Mouse (Mus musculus) cerebellum, adult 8-10 months (tissue): ENCODE measurements around the gene Ankrd44.

Source experiments
- DNase-seq: peaks from one replicate; pipeline ENCODE4 v3.0.0; 2022

Gene Ankrd44

GRCm38 (mm10) chr1:54844361-54844760 lies 81.8 kb downstream of the Ankrd44 start:
- DNase-seq = no peak

DNA sequence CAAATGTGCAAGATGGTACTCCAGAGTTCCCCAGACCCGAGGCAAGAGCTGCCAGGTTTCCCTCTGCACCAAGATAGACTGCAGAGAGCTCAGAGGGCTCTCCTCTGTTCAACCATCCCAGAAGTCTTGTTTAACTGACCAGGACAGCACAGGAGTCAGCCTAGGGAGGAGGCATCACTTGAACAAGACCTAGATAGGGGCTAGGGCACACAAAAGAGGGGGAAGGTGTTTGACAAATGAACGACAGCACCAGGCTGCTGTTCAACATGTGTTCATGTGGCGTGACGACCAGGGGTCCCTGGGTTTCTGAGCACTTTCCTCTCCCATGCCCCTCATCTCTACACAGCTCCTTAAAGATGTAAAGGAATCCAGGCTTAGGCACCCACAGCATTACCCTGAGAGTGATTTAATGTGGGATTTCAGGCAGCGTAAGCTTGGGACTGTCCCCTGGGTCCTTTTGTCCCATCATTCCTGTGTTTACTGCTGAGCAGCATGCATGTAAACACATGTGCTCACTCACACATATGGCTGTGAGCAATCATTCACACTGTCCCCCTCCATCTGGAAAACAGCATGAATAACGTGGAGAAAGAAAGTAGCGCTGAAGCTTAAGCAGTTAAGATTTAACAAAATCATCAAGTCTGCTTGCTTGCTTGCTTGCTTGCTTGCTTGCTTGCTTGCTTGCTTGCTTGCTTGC lies 83.3 kb downstream of the Ankrd44 start:
- no peak for DNase-seq

GRCm38 (mm10) chr1:54841788-54842187 lies 84.4 kb downstream of the Ankrd44 start:
- DNase-seq = no peak

- no peak for DNase-seq
Observed at GRCm38 (mm10) chr1:54840040-54840439, 86.1 kb downstream of the Ankrd44 start.

DNA sequence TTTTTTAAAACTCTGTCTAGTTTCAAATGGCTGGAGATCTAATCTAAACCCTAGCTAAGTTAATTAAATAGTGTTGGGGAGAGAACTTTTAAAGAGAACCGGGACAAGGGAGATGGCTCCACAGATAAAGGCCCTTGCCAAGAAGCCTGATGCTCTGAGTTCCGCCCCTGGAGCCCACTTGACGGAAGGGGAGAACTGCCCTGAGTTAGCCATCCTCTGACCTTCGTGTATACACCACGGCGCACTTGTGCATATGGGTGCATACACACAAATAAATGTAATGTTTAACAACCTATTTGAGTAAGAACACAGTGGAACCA lies 87.7 kb downstream of the Ankrd44 start:
- no peak for DNase-seq

DNA sequence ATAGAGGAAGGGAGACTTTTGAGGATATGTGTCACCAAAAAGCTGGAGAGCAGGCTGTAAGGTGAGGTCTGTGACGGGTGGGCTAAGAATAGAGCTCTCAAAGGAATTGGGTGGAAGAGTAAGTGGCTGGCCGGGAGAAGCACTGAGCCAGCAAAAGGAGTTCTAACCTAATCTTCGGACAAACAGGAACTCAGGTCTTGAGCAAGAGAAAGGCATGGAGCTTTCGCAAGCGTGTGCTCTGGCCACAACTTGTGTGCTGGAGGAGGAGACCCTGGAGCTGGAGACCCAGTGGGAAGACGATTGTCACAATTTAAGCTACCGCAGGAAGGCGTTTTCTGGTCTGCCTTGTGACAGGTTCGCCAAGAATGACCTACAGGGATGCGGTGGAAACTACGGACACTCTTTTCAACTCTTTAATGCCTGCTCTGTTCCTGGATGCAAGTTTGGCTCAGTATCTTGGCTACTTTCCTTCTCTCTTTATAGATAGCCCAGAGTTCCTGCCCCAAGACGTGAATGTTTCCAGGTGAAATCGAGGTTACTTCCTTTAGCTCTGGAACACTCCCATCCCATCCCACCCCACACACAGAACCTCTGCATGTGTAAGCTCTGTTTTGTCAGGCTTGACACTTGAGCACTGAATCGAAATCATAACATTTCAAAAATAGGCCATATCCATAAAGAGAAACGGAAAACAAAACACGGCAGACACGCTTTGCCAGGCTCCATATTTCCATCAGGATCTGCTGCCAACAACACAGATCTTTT lies 88.3 kb downstream of the Ankrd44 start:
- DNase-seq = no peak

DNA sequence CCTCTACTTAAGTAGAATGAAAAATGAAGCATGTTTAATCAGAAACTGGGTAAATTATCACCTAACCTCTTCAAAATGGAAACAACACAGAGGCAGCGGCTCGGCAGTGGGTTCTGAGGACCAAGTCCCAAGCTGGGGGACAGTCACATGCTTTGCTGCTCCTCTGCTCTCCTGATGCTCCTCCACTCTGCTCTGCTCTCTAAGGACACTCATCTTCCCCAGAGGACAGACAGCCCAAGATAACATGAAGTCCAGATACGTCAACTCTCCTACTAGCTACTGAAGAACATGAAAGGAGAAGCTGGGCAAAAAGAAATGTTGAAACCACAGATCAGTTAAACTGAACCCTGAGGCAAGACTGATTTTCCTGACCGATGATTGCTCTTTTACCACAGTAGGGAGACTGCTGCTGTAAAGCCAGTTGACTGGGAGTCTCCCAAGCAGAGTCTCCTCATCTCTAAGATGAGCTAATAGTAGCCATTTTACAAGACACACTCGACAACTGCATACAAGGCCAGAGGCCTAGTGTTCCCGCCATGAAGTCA lies 90.5 kb downstream of the Ankrd44 start:
- DNase-seq = no peak

DNA sequence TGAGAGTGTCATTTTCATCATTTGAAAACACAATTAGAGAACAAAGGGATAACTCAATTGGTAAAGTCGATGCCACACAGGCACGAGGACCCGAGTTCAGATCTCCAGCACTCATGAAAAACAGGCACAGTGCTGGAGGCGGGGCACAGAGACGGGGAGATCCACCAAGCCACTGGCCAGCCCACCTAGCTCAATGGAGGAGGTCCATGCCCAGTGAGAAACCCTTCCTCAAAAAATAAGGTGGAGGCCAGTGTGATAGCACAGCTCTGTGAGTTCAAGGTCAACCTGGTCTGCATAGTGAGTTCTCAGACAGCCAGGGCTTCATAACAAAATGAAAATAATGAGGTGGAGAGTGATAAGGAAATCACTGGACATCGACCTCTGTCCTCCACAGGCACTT lies 93.0 kb downstream of the Ankrd44 start:
- DNase-seq = no peak

- DNase-seq = peak; percentile 49
Observed at GRCm38 (mm10) chr1:54832765-54833164, 93.4 kb downstream of the Ankrd44 start.

- no peak for DNase-seq
Observed at GRCm38 (mm10) chr1:54830223-54830622, 96.0 kb downstream of the Ankrd44 start.

GRCm38 (mm10) chr1:54829681-54830213 lies 96.4 kb downstream of the Ankrd44 start:
- DNase-seq = no peak

DNA sequence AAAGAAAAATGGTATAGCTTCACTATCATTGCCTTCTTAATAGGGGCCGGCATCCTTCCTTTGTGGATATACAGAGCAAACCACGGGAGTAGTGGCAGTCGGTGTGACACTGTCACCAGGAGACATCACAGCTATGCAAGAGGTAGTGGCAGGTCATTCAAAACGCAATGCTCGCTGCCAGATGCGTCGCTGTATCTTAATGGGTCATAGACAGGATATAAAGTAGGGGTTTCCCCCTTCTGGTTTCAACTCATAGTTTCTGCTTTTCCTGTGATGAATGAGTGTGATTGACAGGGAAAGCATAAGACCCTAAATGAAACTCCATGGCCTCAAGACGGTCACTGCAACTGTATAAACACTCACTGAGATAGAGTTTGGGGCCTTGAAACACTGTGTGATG lies 98.4 kb downstream of the Ankrd44 start:
- DNase-seq = no peak

DNA sequence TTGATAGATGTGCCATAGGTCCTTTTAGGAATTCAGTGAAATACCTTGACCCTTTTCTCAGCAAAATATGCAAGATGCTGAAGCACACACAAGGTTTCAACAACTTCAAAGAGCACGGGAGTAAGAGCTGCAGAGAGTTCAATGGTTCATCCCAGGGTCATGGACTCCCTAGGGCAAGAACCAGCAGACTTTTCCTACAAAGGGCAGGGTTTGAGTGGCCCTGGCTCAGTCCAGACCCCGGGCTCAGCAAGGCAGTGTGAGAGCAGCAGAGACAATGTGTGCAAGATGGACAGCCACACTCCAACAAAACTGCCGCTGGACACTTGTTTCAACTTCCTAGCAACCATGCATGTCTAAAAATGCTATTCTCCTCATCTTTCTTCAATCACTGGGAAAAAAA lies 98.8 kb downstream of the Ankrd44 start:
- DNase-seq = no peak

DNA sequence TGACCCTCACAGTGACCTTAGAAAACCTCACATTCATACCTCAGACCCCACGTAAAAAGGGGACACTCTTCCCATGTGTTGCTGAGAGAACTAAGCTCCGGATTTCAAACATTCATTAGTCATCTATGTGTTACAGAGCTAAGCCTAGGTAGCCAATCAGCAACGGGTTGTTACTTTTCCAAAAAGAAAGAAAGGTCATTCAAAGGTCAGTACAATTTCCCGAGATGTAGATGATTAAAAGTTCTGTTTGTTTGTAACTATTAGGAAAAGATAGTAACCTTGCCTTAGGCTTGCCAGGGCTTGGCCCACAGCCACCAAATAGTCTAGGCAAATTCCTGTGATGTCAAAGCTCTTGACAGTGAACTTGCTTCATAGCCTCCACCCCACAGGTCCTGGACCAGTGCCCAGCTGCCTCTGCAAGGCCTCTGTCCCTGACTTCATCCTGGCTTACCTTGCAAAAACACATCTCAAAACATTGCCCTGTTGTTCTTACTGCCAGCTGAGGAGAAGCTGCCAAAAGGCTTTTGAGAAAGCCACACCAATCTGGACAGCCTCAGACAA lies 99.7 kb downstream of the Ankrd44 start:
- no peak for DNase-seq

GRCm38 (mm10) chr1:54825718-54826425 lies 100.3 kb downstream of the Ankrd44 start:
- no peak for DNase-seq

DNA sequence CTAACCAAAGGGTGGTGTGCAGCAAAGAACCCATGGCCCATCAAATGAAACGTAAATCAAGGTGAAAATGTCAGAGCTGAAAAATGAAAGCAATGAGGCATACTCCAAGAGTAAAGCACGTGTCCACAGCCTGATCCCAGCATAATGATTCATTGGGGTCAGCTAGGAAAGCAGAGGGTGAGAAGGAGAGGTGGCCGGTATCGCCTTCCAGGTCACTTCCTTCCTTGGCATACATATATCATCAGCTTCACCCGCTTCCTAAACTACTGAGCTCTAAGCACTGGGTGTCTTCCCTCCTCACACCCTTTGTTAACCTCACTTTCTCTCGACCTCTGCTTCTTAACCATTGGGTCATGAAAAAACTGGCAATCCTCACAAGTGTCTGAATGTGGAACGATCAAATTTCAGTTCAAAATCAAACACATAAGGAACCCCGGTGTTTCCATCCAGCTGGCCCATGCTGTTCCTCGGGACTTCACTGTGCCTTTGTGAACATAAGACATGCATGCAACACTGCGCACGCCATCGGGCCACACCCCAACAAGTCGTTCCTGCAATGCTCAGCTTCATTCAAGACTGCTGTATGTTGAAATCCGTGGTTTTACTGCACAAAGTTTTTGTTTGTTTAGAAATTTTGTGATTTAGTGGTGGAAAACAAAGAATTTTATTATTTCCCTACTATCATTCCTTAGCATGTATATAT lies 101.9 kb downstream of the Ankrd44 start:
- DNase-seq = no peak

- no peak for DNase-seq
Observed at GRCm38 (mm10) chr1:54821797-54822196, 104.4 kb downstream of the Ankrd44 start.

DNA sequence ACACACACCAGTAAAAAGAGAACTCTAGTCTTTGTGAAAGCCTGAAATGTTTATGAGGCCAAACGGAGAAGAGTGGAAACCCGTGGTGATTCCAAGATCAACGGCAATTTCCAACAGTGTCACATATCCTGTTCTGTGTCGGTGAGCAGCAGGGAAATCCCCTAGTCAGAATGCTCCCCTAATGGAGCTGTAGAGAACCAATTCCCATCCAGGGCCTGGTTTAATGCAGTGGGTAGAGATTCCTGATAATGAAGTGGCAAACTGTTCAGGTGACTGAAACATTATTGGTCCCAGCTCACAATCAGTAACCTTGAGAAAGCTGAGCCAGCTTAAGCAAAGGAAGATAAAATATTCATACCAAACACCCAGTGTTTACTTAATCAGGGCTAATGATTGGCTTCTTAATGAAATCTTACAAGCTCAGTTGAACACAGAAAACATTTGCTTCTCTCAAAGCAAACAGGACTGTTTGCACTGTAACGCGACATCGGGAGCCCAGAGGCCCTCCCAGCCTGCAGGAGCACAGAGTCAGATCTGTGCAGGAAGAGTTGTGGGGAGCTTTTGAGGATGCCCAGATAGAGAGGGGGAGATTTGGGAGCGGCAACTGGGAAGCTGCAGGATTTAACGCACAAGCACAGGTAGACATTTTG lies 110.9 kb downstream of the Ankrd44 start:
- DNase-seq = no peak

DNA sequence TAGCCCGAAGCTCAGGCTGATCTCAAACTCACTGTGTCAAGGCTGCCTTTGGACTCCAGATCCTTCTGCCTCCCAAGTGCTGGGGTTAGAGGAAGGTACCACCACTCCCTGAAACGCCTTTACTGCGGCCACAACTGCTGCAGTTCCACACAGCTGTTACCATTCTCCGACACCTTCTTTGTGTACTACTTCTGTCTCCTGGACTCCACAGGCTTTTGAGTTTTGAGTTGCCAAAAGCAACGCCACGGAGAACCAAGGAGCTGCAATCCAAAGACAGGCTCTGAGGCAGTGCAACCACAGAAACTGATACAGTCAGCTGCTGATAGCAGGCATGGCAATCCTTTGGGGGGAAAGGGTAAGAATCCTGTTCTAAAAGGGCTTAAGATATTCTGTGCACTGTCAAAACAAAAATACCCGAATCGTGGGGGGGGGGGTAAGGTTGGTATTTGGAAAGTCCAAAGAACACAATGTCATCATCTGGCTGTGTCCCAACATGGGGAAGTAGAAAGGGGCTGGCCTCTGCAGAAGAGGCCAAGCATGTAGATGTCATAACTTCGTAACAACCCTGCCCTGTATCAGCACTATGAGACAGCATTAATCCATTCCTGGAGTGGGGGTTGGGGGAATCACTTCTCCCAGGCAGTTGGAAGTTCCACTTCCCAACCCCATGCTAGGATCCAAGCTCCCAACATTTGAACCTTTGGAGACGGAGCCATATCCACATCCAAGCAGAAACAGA lies 116.2 kb downstream of the Ankrd44 start:
- DNase-seq = no peak

DNA sequence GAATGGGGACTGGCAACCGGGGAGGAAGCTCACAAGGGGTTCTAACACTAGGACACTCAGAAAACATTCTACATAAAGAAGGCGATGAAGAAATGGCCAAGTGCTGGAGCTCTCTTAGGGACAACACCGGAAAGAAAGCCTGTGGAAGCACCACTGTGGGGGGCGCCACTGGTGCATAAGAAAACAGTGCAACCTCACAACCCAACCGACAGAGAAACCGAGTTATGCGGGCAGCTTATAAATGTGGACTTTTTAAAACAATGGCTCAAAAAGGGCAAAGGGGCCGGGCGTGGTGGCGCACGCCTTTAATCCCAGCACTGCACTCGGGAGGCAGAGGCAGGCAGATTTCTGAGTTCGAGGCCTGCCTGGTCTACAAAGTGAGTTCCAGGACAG lies 117.1 kb downstream of the Ankrd44 start:
- DNase-seq = no peak

GRCm38 (mm10) chr1:54808401-54809097 lies 117.6 kb downstream of the Ankrd44 start:
- no peak for DNase-seq
